Mouse (Mus musculus): ENCODE measurements around the gene Ndufaf5. TPM values are rescaled to one million over a fixed set of nuclear protein-coding genes. Genes with fewer than 3 reads are reported as not detected.

Gene Ndufaf5
- polyA plus RNA-seq, 1 experiment from 2014 or later, result 5.9 TPM

DNA sequence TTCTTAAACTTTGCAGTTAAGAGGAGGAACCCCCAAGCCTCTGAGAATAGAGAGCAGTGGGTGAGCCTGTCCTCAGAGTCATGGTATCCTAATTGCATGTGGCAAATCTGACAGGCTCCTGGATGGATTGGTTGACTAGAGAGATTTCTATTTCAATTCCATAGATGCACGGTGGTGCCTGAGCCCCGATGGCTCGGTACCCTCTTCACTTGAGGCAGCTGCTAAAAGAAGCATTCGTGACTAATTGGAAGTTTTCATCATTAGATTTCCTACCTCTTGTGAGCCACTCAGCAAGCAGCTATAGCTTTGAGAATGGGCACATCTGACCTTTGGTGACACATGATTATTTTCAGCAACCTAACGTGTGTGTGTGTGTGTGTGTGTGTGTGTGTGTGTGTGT, 71.9 kb downstream of the Ndufaf5 start:
- no peak overlapping the region for H3K4me2 ChIP-seq (ENCODE audit: low read depth, low read length)
- H3K36me3 ChIP-seq (ENCODE audit: control insufficient read depth, insufficient read depth), result no peaks in the 10 kb centered on the region
- H3K27ac ChIP-seq (ENCODE audit: low read length), result no peak overlapping the region
- ATAC-seq (ENCODE audit: low read depth), result no peak
- H3K4me3 ChIP-seq (ENCODE audit: low read depth, low read length), result no peak overlapping the region
- no peak overlapping the region for H3K9ac ChIP-seq (ENCODE audit: low read depth, low read length)
- 66% methylated on average over 5 of the region's 5 CpGs for WGBS (ENCODE audit: insufficient replicate concordance)
- no peaks in the 10 kb centered on the region for H3K4me1 ChIP-seq (ENCODE audit: control insufficient read depth, low read depth, low read length)
- H3K9me3 ChIP-seq (replicated peaks; ENCODE audit: control insufficient read depth, low read length), result no peaks in the 10 kb centered on the region
- H3K27me3 ChIP-seq (ENCODE audit: control insufficient read depth, insufficient read depth, low read depth, low read length), result no peaks in the 10 kb centered on the region

DNA sequence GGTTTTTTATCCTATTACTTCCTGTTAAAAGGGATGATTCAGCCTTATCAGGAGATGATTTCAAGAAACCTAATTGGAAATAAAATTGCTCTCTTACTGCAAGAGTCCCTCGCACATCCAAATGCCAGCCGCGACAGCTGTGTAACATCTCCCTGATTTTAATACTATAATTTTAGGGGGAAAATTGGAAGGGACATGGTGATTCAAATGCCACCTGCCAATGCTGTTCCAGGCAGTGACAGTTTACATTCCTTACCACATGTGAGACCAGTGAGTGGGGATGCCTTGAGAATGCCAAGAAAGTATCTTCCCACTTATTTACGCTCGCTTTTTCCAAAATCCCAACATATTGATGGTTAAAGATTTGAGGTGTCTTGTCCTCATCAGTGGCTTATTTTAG, 72.7 kb downstream of the Ndufaf5 start:
- no peaks in the 10 kb centered on the region for H3K4me1 ChIP-seq (ENCODE audit: control insufficient read depth, low read depth, low read length)
- H3K4me3 ChIP-seq (ENCODE audit: low read depth, low read length), result no peak overlapping the region
- H3K27me3 ChIP-seq (ENCODE audit: control insufficient read depth, insufficient read depth, low read depth, low read length), result no peaks in the 10 kb centered on the region
- H3K4me2 ChIP-seq (ENCODE audit: low read depth, low read length), result no peak overlapping the region
- no peak overlapping the region for H3K27ac ChIP-seq (ENCODE audit: low read length)
- no peaks in the 10 kb centered on the region for H3K9me3 ChIP-seq (replicated peaks; ENCODE audit: control insufficient read depth, low read length)
- WGBS (ENCODE audit: insufficient replicate concordance), result 82% methylated on average over 5 of the region's 5 CpGs
- no peaks in the 10 kb centered on the region for H3K36me3 ChIP-seq (ENCODE audit: control insufficient read depth, insufficient read depth)
- ATAC-seq (ENCODE audit: low read depth), result no peak
- H3K9ac ChIP-seq (ENCODE audit: low read depth, low read length), result no peak overlapping the region

Other genes with a start within 250 kb of the Ndufaf5 start
- gene Tasp1, start 103.8 kb upstream of the Ndufaf5 start, polyA plus RNA-seq (2015; fragmentation: Nextera tagmentation; extraction: Ambion mirVana), result 11.8 and 12.0 TPM in 2 replicates
- not detected in 2 replicates for gene Gm17374, start 18.6 kb upstream of the Ndufaf5 start, polyA plus RNA-seq (2015; fragmentation: Nextera tagmentation; extraction: Ambion mirVana)
- gene Esf1, start 85 bp upstream of the Ndufaf5 start, polyA plus RNA-seq (2015; fragmentation: Nextera tagmentation; extraction: Ambion mirVana), result 7.5 and 8.9 TPM in 2 replicates
- not detected in 2 replicates for gene Sel1l2, start 219.1 kb downstream of the Ndufaf5 start, polyA plus RNA-seq (2015; fragmentation: Nextera tagmentation; extraction: Ambion mirVana)
- gene Macrod2, start 224.7 kb downstream of the Ndufaf5 start, polyA plus RNA-seq (2015; fragmentation: Nextera tagmentation; extraction: Ambion mirVana), result 5.5 and 5.6 TPM in 2 replicates